Mouse (Mus musculus) heart, postnatal 36 days (tissue): ENCODE results near the gene Ece2. TPM values are rescaled to one million over a fixed set of nuclear protein-coding genes. Genes with fewer than 3 reads are reported as not detected.

ENCODE experiments used
- DNase-seq, 2 experiments: peaks; one replicate each; pipeline ENCODE4 v3.0.0; 2021 to 2022
- intact Hi-C: fragments of 180-260 bp; cut with DNase I; formaldehyde crosslinking; loops from one replicate; pipeline ENCODE4 v1.15.1; 2025
- microRNA-seq, 2 experiments: library from miRNA; unstranded; fragments of <30 nt; microRNA quantifications; one replicate each; pipeline ENCODE4 v1.2.0; 2021; ENCODE audit warnings: borderline number of aligned reads in 2 of 2
- total RNA-seq, 2 experiments: library from RNA; stranded (reverse); gene quantifications; 2 replicates each; pipeline ENCODE4 v1.2.3; 2021

The Ece2 gene
- total RNA-seq, 2 experiments from 2014 or later: 0.41 to 1.2 TPM

DNA sequence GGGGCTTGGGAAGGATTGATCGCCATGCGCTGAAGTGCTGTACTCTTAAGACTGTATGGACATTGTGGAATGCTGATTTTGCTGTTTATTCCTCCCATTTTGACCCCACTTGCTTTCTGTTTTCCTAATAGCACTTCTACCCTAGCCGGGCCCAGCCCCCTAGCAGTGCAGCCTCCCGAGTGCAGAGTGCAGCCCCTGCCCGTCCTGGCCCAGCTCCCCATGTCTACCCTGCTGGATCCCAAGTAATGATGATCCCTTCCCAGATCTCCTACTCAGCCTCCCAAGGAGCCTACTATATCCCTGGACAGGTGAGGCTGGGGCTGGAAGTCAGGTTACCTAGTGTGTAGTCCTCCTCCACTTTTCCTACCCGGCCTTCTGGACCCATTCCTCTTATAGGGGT is 45.6 kb downstream of the Ece2 start:
- DNase-seq: no peak
- intact Hi-C loops: no loop called here

DNA sequence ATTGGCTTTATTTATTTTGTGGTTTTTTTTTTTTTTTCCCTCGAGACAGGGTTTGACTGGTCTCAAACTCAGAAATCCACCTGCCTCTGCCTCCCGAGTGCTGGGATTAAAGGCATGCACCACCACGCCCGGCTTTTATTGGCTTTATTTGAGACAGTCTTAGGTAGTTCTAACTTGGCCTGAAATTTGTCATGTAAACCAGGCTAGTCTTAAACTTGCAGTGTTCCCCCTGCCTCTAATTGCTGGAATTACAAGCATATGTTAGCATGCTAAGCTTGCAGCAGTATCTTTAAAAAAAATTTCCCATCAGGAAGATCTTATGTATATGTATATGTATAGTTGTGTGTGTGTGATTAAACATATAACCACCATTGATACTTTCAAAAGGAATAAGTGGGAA is 47.1 kb downstream of the Ece2 start:
- no peak for DNase-seq
- intact Hi-C loops: no loop called here

DNA sequence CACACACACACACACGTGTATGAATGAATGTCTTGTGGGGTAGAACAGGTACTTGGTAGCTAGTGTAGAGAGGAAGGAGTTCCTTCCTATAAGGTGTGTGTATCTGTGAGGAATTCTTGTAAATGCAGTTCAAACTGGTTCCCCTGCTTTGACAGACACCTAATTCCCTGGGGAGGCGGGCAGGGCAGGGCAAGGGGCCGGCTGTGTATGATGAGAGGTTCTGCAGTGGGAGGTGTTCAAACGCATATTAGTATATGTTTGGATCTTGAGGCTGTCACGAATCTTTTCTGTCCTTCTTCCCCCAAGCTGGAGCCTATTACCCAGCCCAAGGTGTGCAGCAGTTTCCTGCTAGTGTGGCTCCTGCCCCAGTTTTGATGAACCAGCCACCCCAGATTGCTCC is 47.8 kb downstream of the Ece2 start:
- DNase-seq: no peak
- intact Hi-C loops: no loop called here

DNA sequence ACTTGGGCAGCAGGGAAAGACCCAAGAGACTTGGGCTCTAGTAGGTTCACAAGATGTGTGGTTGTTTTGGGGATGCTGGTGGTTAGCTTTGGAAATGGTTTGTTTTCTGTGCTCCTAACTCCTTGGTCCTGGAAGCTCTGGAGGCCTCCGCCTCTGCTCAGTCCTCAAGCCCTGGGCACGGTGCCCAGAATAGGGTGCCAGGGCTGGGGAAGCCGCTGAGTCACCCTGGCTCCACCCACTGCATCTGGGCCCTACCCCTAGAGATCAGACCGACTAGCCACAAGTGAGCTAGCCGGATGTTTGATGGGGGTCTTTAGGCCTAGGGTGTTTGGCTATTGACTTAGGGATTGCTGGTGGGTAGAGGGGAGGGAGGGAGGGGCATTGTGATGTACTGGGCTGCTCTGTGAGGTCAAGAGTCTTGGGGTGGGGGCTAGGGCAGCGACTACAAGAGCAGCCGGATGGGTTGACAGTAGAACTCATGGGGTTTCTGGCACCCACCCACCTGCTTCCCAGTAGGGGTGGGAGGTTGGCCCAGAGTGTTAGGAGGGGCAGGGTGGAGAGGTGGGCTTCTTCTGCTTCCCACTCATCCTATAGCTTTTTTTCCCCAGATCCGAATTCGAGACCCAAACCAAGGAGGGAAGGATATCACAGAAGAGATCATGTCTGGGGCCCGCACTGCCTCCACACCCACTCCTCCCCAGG is 48.5 kb downstream of the Ece2 start:
- DNase-seq: peak; percentile 84 to 85
- intact Hi-C loops: no loop called here

DNA sequence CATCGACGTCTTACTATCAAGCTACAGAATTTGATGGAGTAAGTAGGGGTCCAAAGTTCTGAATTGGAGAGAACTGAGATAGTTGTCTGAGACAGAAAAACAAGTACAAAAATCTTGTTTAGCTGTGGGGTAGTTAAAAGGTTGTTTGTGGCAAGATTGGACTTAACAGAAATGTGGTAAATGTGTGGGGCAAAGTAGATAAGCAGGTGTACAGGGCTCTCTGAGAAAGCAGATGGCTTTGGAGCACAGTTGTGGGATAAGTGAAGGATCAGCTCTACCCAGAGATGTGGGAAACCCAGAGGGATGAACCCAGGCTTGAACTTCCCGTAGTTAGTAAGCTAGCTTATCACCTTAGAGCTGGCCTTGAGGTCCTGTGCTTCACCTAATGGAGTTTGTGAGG is 61.1 kb downstream of the Ece2 start:
- intact Hi-C loops: no loop called here
- no peak for DNase-seq

DNA sequence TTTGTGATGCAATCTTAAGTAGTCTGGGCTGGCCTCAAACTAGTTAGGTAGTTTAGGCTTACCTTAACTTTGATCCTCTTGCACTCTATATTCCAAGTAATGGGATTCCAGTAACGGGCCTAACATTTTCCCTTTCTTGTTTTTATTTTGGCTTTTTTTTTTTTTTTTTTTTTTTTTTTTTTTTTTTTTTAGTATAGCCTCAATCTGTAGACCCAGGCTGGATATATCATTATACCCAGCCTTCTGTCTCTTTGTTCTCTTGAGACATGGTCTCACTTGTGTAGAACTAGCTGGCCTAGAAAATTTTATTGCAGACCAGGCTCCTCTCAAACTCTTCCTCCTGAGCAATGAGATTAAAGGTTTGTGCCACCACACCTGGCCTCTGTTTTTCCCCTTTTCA is 62.0 kb downstream of the Ece2 start:
- DNase-seq: no peak
- intact Hi-C loops: no loop called here

DNA sequence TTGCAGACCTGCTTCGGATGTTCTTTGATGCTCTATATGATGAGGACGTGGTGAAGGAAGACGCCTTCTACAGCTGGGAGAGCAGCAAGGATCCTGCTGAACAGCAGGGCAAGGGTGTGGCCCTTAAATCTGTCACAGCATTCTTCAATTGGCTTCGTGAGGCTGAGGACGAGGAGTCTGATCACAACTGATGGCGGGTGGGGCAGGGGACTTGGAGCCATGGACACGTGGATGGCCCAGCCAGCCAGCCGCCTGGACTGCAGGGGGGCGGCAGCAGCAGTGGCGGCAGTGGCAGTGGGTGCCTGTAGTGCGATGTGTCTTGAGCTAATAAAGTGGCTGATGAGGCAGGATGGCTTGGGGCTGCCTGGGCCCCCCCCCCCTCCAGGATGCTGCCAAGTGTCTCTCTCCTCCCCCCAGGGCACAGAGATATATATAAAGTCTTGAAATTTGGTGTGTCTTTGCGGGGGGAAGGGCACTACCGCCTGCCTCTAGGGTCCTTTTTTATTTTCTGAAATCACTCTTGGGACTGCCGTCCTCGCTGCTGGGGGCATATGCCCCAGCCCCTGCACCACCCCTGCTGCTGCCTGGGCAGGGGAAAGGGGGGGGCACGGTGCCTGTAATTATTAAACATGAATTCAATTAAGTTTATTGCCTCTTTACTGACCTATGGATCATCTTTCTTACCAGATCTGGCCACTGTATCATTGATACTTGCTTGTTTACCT is 62.8 kb downstream of the Ece2 start:
- no peak for DNase-seq
- intact Hi-C loops: no loop called here

DNA sequence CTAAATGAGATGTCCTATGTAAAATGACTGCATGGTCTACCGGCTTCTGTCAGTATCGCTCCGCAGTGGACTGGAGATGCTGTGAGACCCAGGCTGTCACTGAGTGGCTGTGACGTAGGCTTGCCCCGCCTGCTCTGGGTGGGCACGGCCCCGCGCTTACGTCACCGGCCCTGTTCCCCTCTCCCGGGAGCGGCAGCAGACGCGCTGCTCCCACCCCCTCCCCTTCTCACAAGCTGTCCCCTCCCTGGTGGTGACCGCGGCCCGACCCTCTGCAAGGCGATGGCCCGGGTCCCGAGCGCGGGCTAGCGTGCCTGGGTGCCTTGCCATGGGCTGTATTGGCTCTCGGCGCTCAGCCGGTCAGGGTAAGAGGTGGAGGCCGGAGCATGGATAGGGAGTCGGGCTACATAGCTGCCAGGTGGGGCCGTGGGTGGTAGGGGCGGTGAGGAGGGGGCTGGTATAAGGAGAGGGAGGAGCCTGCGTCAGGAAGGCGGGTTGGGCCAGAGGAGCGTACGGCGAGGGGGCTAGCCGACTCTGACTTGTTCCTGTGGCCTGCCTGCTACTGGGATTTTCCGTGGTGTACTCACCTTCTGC is 63.6 kb downstream of the Ece2 start, which contains the start of gene Fam131a:
TSS of gene Fam131a (plus strand) at position 131 of the 591 bp plus-strand sequence.
- intact Hi-C loops: loop anchor here (1.0 kb wide), 1 partner anchor 19 kb away; no protein-coding TSS in a partner anchor

DNA sequence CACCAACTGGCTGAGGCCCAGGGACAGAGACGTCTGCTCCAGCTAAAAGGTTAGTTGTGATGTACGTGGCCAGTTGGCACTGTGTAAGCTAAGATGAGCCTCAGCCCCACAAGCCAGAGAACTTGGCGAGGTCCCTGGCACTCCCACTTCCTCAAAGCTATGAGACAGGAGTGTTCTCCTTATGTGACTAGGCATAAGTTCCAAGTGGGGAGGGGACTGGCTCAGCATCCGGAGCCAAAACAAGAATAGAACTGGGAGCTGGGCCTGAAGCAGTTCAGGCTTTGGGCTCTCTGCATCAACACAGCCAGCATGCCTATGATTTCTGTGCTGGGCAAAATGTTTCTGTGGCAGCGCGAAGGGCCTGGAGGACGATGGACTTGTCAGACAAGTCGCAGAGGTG is 65.2 kb downstream of the Ece2 start:
- intact Hi-C loops: no loop called here
- peak; percentile 48 to 60 for DNase-seq

More for the DNA sequence above, 63.6 kb downstream of the Ece2 start, which contains the start of gene Fam131a:
- DNase-seq: peak; percentile 89 to 91

DNA sequence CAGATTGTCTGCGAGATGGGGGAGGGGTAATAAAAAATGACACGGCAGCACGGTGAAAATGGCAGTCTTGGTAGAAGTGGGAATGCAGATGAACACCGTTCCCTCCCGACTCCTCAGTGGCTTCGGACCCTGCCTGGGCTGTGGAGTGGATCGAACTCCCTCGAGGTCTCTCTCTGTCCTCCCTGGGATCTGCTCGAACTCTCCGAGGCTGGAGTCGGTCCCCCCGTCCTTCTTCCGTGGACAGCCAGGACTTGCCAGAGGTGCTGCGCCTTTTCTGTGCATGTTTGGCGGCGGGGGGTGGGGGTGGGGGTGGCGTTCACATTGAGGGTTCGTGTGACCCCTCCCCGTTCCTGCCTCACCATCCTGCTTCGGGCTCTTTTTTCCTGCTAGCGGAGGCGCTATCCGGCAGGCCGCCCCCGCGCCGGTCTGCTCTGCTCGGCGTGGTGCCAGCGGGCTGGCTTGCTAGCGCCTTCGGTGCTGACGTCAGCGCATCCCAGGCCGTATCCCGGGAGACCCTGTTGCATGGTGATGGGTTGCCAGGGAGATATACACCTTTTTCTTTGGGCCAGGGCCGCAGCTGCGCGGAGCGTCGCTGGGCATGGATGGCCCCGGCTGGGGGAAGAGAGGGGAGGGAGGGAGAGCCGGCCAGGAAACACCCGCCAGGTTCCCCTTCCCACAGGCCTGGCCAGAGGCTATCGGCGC is 66.1 kb downstream of the Ece2 start:
- intact Hi-C loops: loop anchor here (2.0 kb wide), 1 partner anchor 21 kb away; the partner anchor contains the start of genes Clcn2 and Polr2h
- DNase-seq: peak; percentile 86 to 89

Small RNA genes lying within 50 kb of the gene (microRNA-seq; reads per million reads assigned to microRNA genes)
- gene Mir1224: 0 reads per million in 2 experiments

Other genes starting within 250 kb of the Ece2 start
- 10 to 100 TPM; 32.2 to 34.5 TPM for gene Abcc5, start 203.4 kb upstream of the Ece2 start, total RNA-seq
- gene Eif2b5, start 131.0 kb upstream of the Ece2 start, total RNA-seq: 10 to 100 TPM; 54.4 to 64.3 TPM
- gene Dvl3, start 112.8 kb upstream of the Ece2 start, total RNA-seq: 10 to 100 TPM; 44.9 to 47.2 TPM
- 100 to 1,000 TPM; 210 to 214 TPM for gene Ap2m1, start 94.3 kb upstream of the Ece2 start, total RNA-seq
- 10 to 100 TPM; 62.6 to 65.9 TPM for gene Abcf3, start 81.3 kb upstream of the Ece2 start, total RNA-seq
- under 1 TPM in 1 of 2 experiments, not detected in 1; 0.05 TPM for gene Vwa5b2, start 40.4 kb upstream of the Ece2 start, total RNA-seq
- gene Eef1akmt4, start 18.2 kb upstream of the Ece2 start, total RNA-seq: 1 to 10 TPM; 6.4 to 8.0 TPM
- not detected for gene Gm49333, start 18.2 kb upstream of the Ece2 start, total RNA-seq
- 1 to 10 TPM; 8.7 to 8.8 TPM for gene Alg3, start 18.1 kb upstream of the Ece2 start, total RNA-seq
- gene Camk2n2, start 8.5 kb upstream of the Ece2 start, total RNA-seq: 1 to 10 TPM; 1.1 to 1.2 TPM
- 100 to 1,000 TPM; 214 to 216 TPM for gene Psmd2, start 21.8 kb downstream of the Ece2 start, total RNA-seq
- gene Eif4g1, start 38.5 kb downstream of the Ece2 start, total RNA-seq: 100 to 1,000 TPM; 388 to 434 TPM
- gene Fam131a, start 63.4 kb downstream of the Ece2 start, total RNA-seq: 10 to 100 TPM; 27.9 to 30.2 TPM
- gene Polr2h, start 87.8 kb downstream of the Ece2 start, total RNA-seq: 10 to 100 TPM; 10.5 to 12.4 TPM
- 1 to 10 TPM; 2.3 to 2.6 TPM for gene Clcn2, start 87.9 kb downstream of the Ece2 start, total RNA-seq
- 1 to 10 TPM; 2.1 to 2.5 TPM for gene Chrd, start 103.3 kb downstream of the Ece2 start, total RNA-seq
- gene Thpo, start 104.7 kb downstream of the Ece2 start, total RNA-seq: under 1 TPM in 1 of 2 experiments, not detected in 1; 0.25 TPM